Mouse (Mus musculus): ENCODE measurements at regions not wholly inside any gene's neighbourhood (a gene's known extent, or its start where the extent isn't known, plus 50 kb on each side); places are given as distances from the start of the nearest gene placed in this dataset. TPM values are rescaled to one million over a fixed set of nuclear protein-coding genes. Genes with fewer than 3 reads are reported as not detected.

GRCm38 (mm10) chr4:137104447-137105044 lies 55.9 kb upstream of the Zbtb40 start:
- no peak for DNase-seq (ENCODE audit: low spot score)

GRCm38 (mm10) chr4:137101169-137101568 lies 52.6 kb upstream of the Zbtb40 start:
- no peak for DNase-seq (ENCODE audit: low spot score)

- no peak for DNase-seq (ENCODE audit: low spot score)
Measured at GRCm38 (mm10) chr4:137100756-137101155, 52.2 kb upstream of the Zbtb40 start.

Small RNAs in the stretch of these regions (microRNA-seq; reads per million reads assigned to microRNA genes)
- gene Gm23263 (ENCODE audit: borderline number of aligned reads) (not detected), gene Gm25399 (ENCODE audit: borderline number of aligned reads) (not detected)

All from thymus, postnatal 0 days (tissue).